Mouse (Mus musculus) neural tube, embryonic 14.5 days (tissue): ENCODE measurements around the gene Hspb2. TPM values are rescaled to one million over a fixed set of nuclear protein-coding genes. Genes with fewer than 3 reads are reported as not detected.

Source experiments
- ATAC-seq: fragments of 200-750 bp; cut with Nextera tagmentation; 2 replicates; pipeline ENCODE4 v1.8.0; 2017; ENCODE audit warnings: low read depth, mild to moderate bottlenecking, moderate TSS enrichment, moderate library complexity
- H3K27ac ChIP-seq: fragments of 300-500 bp; sonication (generic); 2 replicates; pipeline ENCODE4 v1.5.1; 2014; ENCODE audit warnings: low read depth, mild to moderate bottlenecking, control low read depth, low read length, moderate library complexity, mixed read lengths
- H3K27me3 ChIP-seq: fragments of 300-500 bp; sonication (generic); 2 replicates; pipeline ENCODE4 v1.6.1; 2014; ENCODE audit warnings: low read length; ENCODE audit not compliant: control insufficient read depth, insufficient read depth
- H3K36me3 ChIP-seq: fragments of 300-500 bp; sonication (generic); 2 replicates; pipeline ENCODE4 v1.6.1; 2014; ENCODE audit warnings: low read length, mixed read lengths; ENCODE audit not compliant: control insufficient read depth, insufficient read depth
- H3K4me1 ChIP-seq: fragments of 300-500 bp; sonication (generic); 2 replicates; pipeline ENCODE4 v1.6.1; 2014; ENCODE audit warnings: low read length; ENCODE audit not compliant: control insufficient read depth, insufficient read depth
- H3K4me2 ChIP-seq: fragments of 300-500 bp; sonication (generic); 2 replicates; pipeline ENCODE4 v1.6.1; 2014; ENCODE audit warnings: mild to moderate bottlenecking, low read depth, low read length, control low read depth
- H3K4me3 ChIP-seq: fragments of 300-500 bp; sonication (generic); 2 replicates; pipeline ENCODE4 v1.5.1; 2014; ENCODE audit warnings: low read depth, low read length, control low read depth, mixed read lengths
- H3K9ac ChIP-seq: fragments of 300-500 bp; sonication (generic); replicated peaks from 2 replicates; pipeline ENCODE4 v1.6.1; 2014; ENCODE audit warnings: low read depth, mild to moderate bottlenecking, control low read depth, low read length, mixed read lengths
- H3K9me3 ChIP-seq: fragments of 300-500 bp; sonication (generic); 2 replicates; pipeline ENCODE4 v1.6.1; 2016; ENCODE audit warnings: low read length; ENCODE audit not compliant: control insufficient read depth
- WGBS: fragments of 180-500 bp; shearing (Covaris S2); extraction: QIAGEN DNeasy Blood & Tissue Kit; methylation state at CpG from one replicate; pipeline ENCODE4 v1.1.7; 2014; 5-methylcytosine and 5-hydroxymethylcytosine counted together
- polyA plus RNA-seq: library from polyadenylated mRNA; unstranded; fragments of >200 nt; fragmentation: Nextera tagmentation; extraction: Ambion mirVana; gene quantifications from 2 replicates; pipeline ENCODE4 v1.2.1, GENCODE M21; 2014

Hspb2 gene
- polyA plus RNA-seq, 1 experiment from 2014 or later, result not detected

DNA sequence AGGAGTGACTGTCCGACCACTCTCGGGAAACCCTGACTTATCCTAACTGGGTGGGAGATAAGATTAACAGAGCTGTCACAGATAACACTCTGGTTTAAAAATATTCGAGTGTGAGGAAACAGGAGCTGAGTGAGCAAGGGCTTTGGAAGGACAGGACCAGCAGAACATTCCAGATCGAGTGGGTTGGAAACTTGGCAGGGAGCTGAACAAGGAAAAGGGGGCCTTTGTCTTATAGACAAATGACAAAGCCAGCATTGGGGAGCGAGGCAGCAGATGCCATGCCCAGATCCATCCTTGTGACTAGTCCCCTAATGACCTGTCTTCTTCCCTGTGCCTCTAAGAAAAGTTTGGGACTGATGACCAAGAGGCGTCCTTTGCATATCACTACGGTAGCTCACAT is 1.8 kb upstream of the Hspb2 start:
- Histone ChIP-seq H3K4me2 (no peak overlapping the region), H3K27ac (no peak overlapping the region), H3K9ac (no peak overlapping the region), H3K36me3 (no peaks in the 10 kb centered on the region), H3K4me3 (no peak overlapping the region), H3K9me3 (no peaks in the 10 kb centered on the region), H3K27me3 (no peaks in the 10 kb centered on the region), H3K4me1 (no peaks in the 10 kb centered on the region)
- ATAC-seq, result no peak
- WGBS, result 76% methylated on average over 7 of the region's 7 CpGs

DNA sequence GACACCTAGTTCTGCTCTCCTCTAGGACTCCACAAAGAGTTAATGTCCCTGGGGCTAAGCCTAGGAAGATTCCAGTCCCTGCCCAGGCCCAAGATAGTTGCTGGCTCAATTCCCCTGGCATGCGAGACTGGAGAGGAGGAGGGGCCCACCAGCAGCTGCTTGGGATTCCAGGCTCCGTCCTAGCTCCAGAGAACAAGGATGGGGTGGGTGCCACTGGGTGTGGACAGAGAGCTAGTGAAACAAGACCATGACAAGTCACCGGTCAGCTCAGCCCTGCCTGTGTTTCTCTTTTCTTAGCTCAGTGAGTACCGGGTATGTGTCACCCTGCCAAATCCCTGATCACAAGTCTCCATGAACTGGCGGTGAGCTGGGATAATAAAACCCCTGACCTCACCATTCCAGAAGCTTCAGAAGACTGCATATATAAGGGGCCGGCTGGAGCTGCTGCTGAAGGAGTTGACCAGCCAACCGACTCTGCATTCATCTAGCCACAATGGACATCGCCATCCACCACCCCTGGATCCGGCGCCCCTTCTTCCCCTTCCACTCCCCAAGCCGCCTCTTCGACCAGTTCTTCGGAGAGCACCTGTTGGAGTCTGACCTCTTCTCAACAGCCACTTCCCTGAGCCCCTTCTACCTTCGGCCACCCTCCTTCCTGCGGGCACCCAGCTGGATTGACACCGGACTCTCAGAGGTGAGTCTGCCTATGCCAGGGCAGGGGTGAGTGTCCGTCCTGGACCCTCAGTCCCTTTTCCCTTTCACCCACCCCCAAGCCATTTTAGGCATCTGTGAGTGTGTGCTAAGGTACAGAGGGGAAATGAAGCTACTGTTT is 846 bp upstream of the Hspb2 start:
- no peaks in the 10 kb centered on the region for H3K9me3 ChIP-seq
- H3K9ac ChIP-seq, result no peak overlapping the region
- H3K27ac ChIP-seq, result no peak overlapping the region
- H3K4me3 ChIP-seq, result no peak overlapping the region
- H3K36me3 ChIP-seq, result no peaks in the 10 kb centered on the region
- WGBS, result 80% methylated on average over 17 of the region's 17 CpGs
- ATAC-seq, result no peak
- H3K27me3 ChIP-seq, result no peaks in the 10 kb centered on the region
- no peak overlapping the region for H3K4me2 ChIP-seq
- H3K4me1 ChIP-seq, result no peaks in the 10 kb centered on the region

- Histone ChIP-seq H3K27ac (no peak within 1 kb of the TSS), H3K27me3 (no peaks in the 10 kb centered on the region), H3K9ac (no peak within 1 kb of the TSS), H3K4me3 (no peak within 1 kb of the TSS), H3K9me3 (no peaks in the 10 kb centered on the region), H3K4me2 (no peak within 1 kb of the TSS), H3K4me1 (no peaks in the 10 kb centered on the region), H3K36me3 (no peaks in the 10 kb centered on the region)
- no peak for ATAC-seq
- WGBS, result 79% methylated on average over 22 of the region's 22 CpGs
Measured at GRCm38 (mm10) chr9:50751323-50751722, 831 bp downstream of the Hspb2 start, which contains the start of gene Cryab. TSS of gene Cryab (plus strand) at chr9:50751325.

DNA sequence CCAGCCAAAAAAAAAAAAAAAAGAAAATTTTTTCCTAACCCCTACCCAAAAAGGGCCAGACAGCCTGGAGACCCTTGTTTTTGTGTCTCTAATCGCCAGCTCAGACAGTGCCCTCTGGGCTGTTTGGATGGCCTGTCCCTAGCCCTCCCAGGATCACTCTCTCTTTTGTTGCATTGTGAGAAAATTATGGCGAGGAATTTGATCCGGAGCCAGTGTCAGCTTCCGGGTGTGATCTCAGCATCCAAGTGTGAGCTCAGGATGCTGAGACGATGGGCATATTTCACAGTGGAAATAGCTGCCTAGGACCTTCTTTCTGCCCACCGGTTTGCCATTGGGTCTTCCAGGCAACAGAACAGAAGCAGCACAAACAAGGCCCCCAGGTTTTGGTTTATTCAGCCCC is 1.4 kb downstream of the Hspb2 start:
- Histone ChIP-seq H3K9ac (no peak overlapping the region), H3K9me3 (no peaks in the 10 kb centered on the region), H3K27me3 (no peaks in the 10 kb centered on the region), H3K4me3 (no peak overlapping the region), H3K36me3 (no peaks in the 10 kb centered on the region), H3K27ac (no peak overlapping the region), H3K4me1 (no peaks in the 10 kb centered on the region), H3K4me2 (no peak overlapping the region)
- 57% methylated on average over 6 of the region's 6 CpGs for WGBS
- no peak for ATAC-seq

GRCm38 (mm10) chr9:50746214-50746677 is 5.9 kb downstream of the Hspb2 start, which contains the start of gene 2310030G06Rik:
TSS of gene 2310030G06Rik (minus strand) at chr9:50746536.
- WGBS, result 2% methylated on average over 19 of the region's 19 CpGs
- 0 out of 2 replicates have a peak, but pooled peaks have one; percentile 34 for ATAC-seq
- H3K4me2 ChIP-seq, result peak within 1 kb of the TSS; percentile 51
- H3K27me3 ChIP-seq, result no peaks in the 10 kb centered on the region
- H3K36me3 ChIP-seq, result no peaks in the 10 kb centered on the region
- H3K9me3 ChIP-seq, result no peaks in the 10 kb centered on the region
- peak within 1 kb of the TSS; percentile 22 for H3K4me3 ChIP-seq
- no peaks in the 10 kb centered on the region for H3K4me1 ChIP-seq
- no peak within 1 kb of the TSS for H3K9ac ChIP-seq
- H3K27ac ChIP-seq, result no peak within 1 kb of the TSS

GRCm38 (mm10) chr9:50745806-50746205 is 6.3 kb downstream of the Hspb2 start:
- Histone ChIP-seq H3K36me3 (no peaks in the 10 kb centered on the region), H3K4me1 (no peaks in the 10 kb centered on the region), H3K27ac (no peak overlapping the region), H3K9ac (no peak overlapping the region), H3K4me2 (peak overlapping the region; percentile 51), H3K4me3 (peak overlapping the region; percentile 22), H3K9me3 (no peaks in the 10 kb centered on the region), H3K27me3 (no peaks in the 10 kb centered on the region)
- ATAC-seq, result no peak
- 14% methylated on average over 7 of the region's 7 CpGs for WGBS

- H3K9me3 ChIP-seq, result no peaks in the 10 kb centered on the region
- WGBS, result 84% methylated on average over 2 of the region's 2 CpGs
- no peak for ATAC-seq
- H3K4me3 ChIP-seq, result no peak overlapping the region
- no peak overlapping the region for H3K9ac ChIP-seq
- no peak overlapping the region for H3K27ac ChIP-seq
- H3K36me3 ChIP-seq, result no peaks in the 10 kb centered on the region
- H3K4me1 ChIP-seq, result 0 out of 2 replicates have a peak, but pooled peaks cover 6% of the 10 kb centered on the region
- no peak overlapping the region for H3K4me2 ChIP-seq
- H3K27me3 ChIP-seq, result no peaks in the 10 kb centered on the region
Measured at GRCm38 (mm10) chr9:50742744-50743143, 9.4 kb downstream of the Hspb2 start.

- no peaks in the 10 kb centered on the region for H3K9me3 ChIP-seq
- H3K36me3 ChIP-seq, result no peaks in the 10 kb centered on the region
- H3K27me3 ChIP-seq, result no peaks in the 10 kb centered on the region
- H3K4me3 ChIP-seq, result no peak overlapping the region
- 0 out of 2 replicates have a peak, but pooled peaks cover 6% of the 10 kb centered on the region for H3K4me1 ChIP-seq
- H3K9ac ChIP-seq, result no peak overlapping the region
- ATAC-seq, result no peak
- no peak overlapping the region for H3K27ac ChIP-seq
- no peak overlapping the region for H3K4me2 ChIP-seq
- WGBS, result 85% methylated on average over 3 of the region's 3 CpGs
Measured at GRCm38 (mm10) chr9:50742261-50742660, 9.9 kb downstream of the Hspb2 start.
